Mouse (Mus musculus) cortical plate, adult 2 months (tissue): ENCODE results near the gene Zdhhc6. TPM values are rescaled to one million over a fixed set of nuclear protein-coding genes. Genes with fewer than 3 reads are reported as not detected.

Experiments used
- H3K27ac ChIP-seq: fragments of 200-500 bp; 2 replicates; pipeline ENCODE4 v1.5.1; 2012; ENCODE audit warnings: low read length, control low read depth, inconsistent platforms; ENCODE audit not compliant: insufficient read depth
- H3K4me1 ChIP-seq: fragments of 200-500 bp; 2 replicates; pipeline ENCODE4 v1.6.1; 2011; ENCODE audit warnings: low read length; ENCODE audit not compliant: control insufficient read depth, insufficient read depth
- H3K4me3 ChIP-seq: fragments of 200-500 bp; 2 replicates; pipeline ENCODE4 v1.5.1; 2011; ENCODE audit warnings: mild to moderate bottlenecking, low read length, control low read depth; ENCODE audit not compliant: insufficient read depth
- CTCF ChIP-seq: fragments of 200-500 bp; IDR thresholded peaks from 2 replicates; pipeline ENCODE4 v1.5.1; 2011; ENCODE audit warnings: mild to moderate bottlenecking, control low read depth, low read length; ENCODE audit not compliant: insufficient read depth; ENCODE audit errors: extremely low read depth
- POLR2A ChIP-seq: fragments of 200-500 bp; IDR thresholded peaks from 2 replicates; pipeline ENCODE4 v1.6.1; 2011; ENCODE audit warnings: mild to moderate bottlenecking, low read length, control low read depth; ENCODE audit not compliant: insufficient read depth; ENCODE audit errors: extremely low read depth
- polyA plus RNA-seq: library from polyadenylated mRNA; depleted of rRNA; stranded (reverse); fragments of >200 nt; gene quantifications from 2 replicates; pipeline ENCODE4 v1.2.3, GENCODE M21; 2012

Zdhhc6 gene
- polyA plus RNA-seq, 1 experiment = 27.2 TPM

DNA sequence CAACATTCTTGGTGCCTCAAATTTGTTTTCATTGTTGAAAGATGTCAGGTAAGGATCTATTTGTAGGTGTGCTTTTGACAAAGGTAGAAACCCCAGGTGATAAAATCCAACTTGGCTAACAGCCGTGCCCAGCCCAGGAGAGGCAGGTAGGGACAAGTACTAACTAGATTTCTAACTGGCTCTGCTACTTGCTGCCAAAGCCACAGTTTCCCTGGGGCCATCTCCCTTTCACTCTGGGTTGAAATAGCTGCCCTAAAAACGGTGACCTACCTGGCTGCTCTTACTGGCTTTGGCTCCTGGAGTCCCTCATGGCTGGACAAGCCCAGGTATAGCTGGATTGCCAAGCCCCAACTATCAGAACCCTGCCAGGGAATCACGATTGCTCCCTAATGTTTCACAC, 49.0 kb downstream of the Zdhhc6 start:
- Histone ChIP-seq H3K4me3 (no peak overlapping the region), H3K4me1 (no peaks in the 10 kb centered on the region), H3K27ac (no peak overlapping the region)
- no peak for TF ChIP-seq POLR2A

DNA sequence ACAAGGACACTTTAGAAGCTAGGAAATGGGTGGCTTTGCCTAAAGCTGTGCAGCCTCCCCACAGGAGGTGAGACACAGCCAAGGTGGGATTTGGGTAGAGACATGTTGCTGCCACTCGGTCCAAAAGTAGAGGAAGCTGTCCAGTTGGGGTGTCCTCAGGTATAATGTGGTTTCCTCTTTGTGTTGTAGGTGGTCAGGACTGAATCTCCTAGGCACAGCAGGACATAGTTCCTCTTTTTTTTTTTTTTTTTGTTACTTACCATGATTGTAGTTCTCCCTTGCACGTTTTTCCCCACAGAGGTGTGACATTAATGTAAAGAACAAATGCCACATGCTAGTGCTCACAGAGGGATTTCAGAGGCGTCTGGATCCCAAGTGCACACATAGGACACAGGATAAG, 50.6 kb downstream of the Zdhhc6 start:
- Histone ChIP-seq H3K4me1 (no peaks in the 10 kb centered on the region), H3K27ac (no peak overlapping the region), H3K4me3 (no peak overlapping the region)
- TF ChIP-seq POLR2A (no peak), CTCF (no peak)

DNA sequence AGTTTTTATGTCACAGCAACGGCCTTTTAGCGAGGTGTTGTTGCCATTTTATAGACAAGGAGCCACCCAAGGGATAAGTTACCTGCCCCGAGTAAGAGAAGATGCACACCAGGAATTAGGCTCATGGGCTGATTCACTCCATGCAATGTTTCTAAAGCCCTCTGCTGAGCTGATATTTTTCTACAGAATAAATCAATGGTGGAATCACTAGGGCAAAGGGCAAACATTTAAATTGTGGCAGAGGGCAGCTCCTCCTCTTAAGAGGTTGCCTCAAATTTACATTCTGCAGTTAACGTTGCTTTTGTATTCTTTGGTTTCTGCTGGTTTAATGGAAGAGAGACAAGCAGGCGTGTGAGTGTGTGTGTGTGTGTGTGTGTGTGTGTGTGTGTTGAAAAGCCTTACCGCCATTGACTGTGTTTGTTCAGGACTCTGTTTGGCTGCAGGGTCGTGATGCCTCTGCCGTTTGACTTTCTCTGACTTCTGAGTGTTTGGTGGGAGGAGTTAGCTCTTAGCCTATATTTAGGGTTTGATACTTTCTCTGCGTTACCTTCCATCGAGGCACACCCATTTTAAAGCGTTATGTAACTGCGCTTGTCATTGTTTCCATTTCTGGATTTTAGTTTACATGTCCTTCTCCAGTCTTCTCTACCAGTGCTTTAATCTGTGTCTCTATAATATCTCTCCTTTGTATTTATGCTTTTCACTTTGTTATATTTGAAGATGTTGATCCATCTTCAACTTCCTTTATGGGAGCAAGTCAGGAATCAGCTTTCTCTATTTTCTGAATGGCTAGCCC, 55.2 kb downstream of the Zdhhc6 start:
- H3K27ac ChIP-seq = no peak overlapping the region
- no peak overlapping the region for H3K4me3 ChIP-seq
- H3K4me1 ChIP-seq = peaks cover 2% of the 10 kb centered on the region
- TF ChIP-seq CTCF = no peak
- no peak for TF ChIP-seq POLR2A

DNA sequence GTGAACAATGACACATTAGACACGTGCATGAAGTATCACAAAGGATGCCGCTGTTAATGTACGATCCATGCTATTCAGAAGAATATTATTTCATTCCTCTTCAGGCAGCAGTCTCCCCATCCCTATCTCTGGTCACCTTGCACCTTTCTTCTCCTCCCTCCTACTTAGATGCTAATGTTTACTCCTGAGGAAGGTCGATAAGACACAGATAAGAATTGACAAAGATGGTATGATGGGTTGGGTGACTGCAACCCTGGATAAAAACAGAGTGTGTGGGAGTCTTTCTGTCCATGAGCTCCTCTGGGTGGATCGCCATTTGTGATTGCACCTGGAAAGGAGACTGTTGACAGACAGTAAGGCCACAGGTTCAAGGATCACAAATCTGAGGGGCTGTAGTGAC, 57.3 kb downstream of the Zdhhc6 start:
- TF ChIP-seq CTCF = no peak
- no peak for TF ChIP-seq POLR2A
- no peak overlapping the region for H3K4me3 ChIP-seq
- peaks cover 2% of the 10 kb centered on the region for H3K4me1 ChIP-seq
- no peak overlapping the region for H3K27ac ChIP-seq

DNA sequence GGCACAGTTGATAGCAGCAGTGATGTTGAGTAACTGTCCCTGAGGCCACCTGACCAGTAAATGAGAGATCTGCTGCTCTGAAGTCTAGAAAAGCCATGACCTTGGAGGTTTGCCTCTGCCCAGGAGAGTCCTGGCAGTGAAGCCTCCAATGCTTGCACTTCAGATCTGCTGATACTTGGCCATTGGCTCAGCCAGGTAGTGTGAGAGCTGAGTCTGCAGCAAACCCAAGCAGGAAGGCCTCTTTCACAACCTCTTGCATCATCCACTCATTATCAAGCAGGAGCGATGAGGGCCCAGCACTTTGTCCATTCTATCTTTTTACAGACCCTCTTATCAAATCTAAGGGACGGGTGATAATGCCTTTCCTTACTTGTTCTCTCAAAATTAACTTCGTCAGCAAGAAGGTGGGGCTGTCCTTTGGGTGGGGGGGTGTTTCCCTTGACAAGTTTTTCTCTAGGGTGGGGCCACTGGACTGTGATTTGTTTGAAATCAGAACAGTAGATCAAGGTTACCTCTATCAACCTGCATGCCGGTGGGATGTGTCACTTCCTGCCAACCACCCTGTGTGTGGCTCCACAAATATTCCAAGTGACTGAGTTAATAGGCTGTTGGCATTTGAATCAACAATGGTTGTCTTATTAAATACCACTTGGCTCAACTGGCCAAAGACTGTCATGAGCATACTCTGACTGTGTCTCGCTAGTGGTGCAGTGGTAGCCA, 58.0 kb downstream of the Zdhhc6 start:
- Histone ChIP-seq H3K4me1 (peaks cover 2% of the 10 kb centered on the region), H3K4me3 (no peak overlapping the region), H3K27ac (no peak overlapping the region)
- TF ChIP-seq CTCF (no peak), POLR2A (no peak)

DNA sequence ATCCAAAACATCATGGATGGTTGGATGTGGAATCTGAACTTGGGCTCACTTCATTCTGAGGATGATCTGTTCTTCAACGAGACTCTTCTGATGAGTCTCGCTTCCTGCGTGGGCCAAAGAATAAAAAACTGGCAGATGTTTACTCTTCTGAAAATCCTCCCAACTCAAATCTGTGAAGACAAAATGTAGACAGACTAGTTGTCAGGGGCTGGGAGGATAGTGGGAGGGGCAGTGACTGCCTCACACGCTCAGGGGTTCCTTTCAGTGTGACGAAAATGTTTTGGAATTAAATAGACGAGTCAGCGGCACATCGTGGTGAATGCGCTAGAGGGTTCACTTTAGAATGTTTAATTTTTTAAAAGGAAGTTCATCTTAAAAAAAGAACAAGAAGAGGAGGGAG, 59.7 kb downstream of the Zdhhc6 start:
- TF ChIP-seq CTCF (no peak), POLR2A (no peak)
- H3K27ac ChIP-seq = no peak overlapping the region
- peak overlapping the region; percentile 13; the same call in 1 of the 2 replicates for H3K4me3 ChIP-seq
- H3K4me1 ChIP-seq = peaks cover 2% of the 10 kb centered on the region

DNA sequence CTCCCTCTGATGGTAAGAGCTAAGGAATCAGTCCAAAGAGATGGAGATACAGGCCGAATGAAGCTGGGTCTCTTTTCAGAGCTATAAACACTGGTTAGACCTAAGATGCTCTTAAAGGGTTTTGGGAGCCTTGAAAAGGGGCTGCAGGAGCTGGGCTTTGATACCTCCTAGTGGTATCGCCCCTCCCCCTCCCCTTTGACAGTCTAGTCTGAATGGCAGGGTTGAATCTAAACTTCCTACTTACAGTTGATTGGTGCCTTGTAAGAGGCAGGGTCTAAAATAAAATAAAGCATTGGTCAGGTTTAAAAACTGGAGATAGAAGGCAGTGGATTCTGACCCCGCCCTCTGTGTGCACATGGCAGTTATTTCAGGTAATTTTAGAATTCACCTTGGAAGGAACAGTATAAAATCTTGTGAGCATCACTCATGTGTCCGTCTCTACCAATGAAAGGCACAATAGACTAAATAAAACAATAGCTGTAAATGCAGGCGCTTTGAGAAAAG, 61.3 kb downstream of the Zdhhc6 start:
- no peak overlapping the region for H3K27ac ChIP-seq
- H3K4me3 ChIP-seq = peak overlapping the region; percentile 51
- peaks cover 2% of the 10 kb centered on the region for H3K4me1 ChIP-seq
- TF ChIP-seq POLR2A = no peak
- no peak for TF ChIP-seq CTCF

DNA sequence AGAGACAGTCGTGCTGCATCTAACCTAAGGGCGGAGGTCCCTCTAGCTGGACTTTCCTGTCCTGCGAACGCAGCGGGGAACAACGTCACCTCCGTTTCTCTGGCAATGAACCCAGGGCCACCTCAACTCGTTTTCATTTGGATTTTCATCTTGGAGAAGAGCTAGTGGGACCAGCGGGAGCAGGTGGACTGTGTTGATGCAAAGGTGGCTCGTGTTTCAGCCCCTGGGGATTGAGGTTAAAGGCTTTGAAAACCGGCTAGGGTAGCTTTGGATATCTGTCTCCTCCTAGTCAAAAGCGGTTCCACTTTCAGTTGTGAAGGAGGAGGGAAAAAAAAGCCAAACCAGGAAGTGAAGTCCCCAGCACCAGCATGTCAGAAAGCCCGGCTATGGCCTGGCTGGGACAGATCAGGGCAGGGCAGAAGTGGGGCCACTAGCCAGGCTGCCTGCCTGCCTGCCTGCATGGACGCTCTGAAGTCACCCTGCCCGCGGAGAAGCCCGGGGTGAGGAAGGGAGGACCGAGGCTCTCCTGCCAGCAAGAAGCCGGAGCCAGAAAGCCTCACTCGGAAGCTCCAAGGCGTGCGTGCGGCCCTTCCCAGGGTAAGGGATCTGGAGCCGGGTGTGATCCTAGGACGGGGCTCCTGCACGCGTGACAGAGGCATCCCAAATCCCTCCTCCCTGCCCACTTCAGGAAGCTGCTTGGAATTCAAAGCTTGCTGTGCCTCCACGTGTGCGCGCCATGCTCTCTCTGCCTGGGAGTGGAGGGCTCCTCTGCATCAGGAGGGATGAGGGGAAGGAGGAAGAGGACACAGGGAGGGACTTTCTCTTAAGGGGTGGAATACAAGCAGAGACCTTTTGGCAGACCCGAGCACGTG, 62.0 kb downstream of the Zdhhc6 start:
- Histone ChIP-seq H3K27ac (peak overlapping the region; percentile 36), H3K4me3 (peak overlapping the region; percentile 51), H3K4me1 (peaks cover 2% of the 10 kb centered on the region)
- no peak for TF ChIP-seq CTCF
- peak; percentile 49; the same call in 1 of the 2 replicates for TF ChIP-seq POLR2A

DNA sequence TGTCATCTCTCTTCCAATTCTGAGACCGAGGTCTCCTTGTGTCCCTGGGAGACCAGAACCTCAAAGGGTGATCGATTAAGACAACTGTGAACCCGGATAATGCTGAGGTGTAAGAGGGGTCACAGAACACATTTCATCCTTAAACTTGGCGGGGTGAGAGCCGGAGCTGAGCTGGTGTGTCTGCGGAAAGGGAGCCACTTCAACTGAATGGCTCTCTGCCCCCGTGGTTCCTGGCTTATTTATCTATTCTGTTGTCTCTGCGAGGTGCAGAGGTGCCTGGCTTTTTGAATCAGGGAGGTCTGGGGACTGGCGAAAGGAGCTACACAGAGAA, 62.6 kb downstream of the Zdhhc6 start:
- H3K4me3 ChIP-seq = peak overlapping the region; percentile 51
- peaks cover 2% of the 10 kb centered on the region for H3K4me1 ChIP-seq
- no peak for TF ChIP-seq POLR2A
- TF ChIP-seq CTCF = no peak
- peak overlapping the region; percentile 36 for H3K27ac ChIP-seq
